Mouse (Mus musculus): Measurements from ENCODE around the gene Fbxw2.
"Not testable (repeated sequence)": the region's sequence is repeated elsewhere in the genome, so short reads cannot be mapped to it uniquely, and the experiment has no call there.

Gene Fbxw2

DNA sequence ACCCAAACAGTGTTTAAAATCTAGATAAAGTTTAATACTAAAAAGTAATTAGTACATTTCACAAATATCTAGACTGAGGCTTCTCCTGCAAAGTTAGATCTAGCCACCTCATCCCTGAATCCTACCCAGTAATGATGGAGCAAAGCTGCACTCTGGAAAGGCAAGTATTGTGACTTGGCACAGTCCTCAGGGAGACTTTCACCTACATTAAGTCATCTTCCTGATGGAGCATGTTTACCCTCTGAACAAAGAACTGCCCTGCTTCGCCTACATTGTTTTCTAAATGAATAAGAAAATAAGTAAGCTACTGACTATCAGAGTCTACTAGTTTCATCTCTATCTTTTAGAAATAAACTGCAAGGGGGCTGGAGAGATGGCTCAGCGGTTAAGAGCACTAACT lies 7.6 kb downstream of the Fbxw2 start:
- in situ Hi-C loops (cut with MboI; ENCODE audit: unreplicated experiment in 2 of 2): no loop called here

GRCm38 (mm10) chr2:34815893-34816292 lies 10.2 kb downstream of the Fbxw2 start:
- in situ Hi-C loops (cut with MboI; ENCODE audit: unreplicated experiment in 2 of 2): not testable (repeated sequence)

DNA sequence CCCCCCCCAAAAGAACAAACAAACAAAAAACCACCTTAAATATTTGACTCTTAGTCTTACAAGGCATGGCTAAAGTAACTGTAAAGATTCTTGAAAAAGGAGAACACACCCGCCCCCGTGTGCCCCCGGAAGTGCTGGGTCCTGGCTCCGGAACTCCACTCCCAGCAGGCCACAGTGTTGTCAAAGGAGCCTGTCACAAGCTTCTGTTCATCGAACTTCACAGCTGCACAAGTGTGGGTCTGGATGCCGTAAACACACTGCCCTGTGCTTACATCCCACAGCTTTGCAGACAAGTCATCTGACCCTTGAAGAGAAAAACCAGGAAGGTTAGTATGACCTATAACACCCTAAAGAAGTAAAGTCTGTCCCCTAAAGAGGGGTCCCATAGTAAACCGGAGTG lies 13.4 kb downstream of the Fbxw2 start:
- in situ Hi-C loops (cut with MboI; ENCODE audit: unreplicated experiment in 2 of 2): no loop called here

DNA sequence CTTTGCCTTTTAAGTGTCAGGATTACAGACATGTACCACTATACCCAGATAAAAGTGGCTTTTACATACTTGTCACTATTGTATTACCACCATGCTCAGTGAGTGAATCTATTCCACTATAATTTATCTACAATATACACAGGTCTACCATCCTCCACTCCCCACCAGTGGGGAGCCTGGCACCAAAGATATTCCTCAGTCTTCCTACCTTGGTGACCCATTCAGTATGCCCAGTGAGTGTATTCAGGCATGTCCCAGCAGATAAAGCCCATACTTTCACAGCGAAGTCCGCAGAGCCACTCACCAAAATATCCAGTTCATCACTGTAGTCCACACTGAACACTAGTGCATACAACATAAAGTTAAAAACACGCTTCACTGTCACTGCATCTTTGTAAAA lies 15.3 kb downstream of the Fbxw2 start:
- in situ Hi-C loops (cut with MboI; ENCODE audit: unreplicated experiment in 2 of 2): no loop called here

DNA sequence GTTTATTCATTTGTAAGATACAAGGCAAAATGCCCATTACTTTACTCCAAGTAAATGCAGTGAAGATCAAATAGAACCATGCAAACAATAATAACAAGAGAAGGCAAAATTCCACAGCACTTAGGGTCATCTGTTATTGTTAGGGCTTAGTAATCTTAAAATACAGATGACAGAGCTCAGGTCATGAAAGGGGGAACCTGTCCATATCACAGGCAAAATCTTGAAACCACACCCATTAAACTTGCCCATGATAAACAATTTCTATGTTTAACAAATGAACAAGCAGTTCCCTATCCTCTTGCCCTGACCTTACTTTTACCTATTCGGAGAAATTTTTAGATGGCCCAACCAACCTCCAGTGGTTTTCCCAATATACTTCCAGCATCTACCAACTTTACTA lies 16.5 kb downstream of the Fbxw2 start:
- in situ Hi-C loops (cut with MboI; ENCODE audit: unreplicated experiment in 2 of 2): no loop called here

GRCm38 (mm10) chr2:34808057-34808456 lies 18.1 kb downstream of the Fbxw2 start:
- in situ Hi-C loops (cut with MboI; ENCODE audit: unreplicated experiment in 2 of 2): no loop called here

DNA sequence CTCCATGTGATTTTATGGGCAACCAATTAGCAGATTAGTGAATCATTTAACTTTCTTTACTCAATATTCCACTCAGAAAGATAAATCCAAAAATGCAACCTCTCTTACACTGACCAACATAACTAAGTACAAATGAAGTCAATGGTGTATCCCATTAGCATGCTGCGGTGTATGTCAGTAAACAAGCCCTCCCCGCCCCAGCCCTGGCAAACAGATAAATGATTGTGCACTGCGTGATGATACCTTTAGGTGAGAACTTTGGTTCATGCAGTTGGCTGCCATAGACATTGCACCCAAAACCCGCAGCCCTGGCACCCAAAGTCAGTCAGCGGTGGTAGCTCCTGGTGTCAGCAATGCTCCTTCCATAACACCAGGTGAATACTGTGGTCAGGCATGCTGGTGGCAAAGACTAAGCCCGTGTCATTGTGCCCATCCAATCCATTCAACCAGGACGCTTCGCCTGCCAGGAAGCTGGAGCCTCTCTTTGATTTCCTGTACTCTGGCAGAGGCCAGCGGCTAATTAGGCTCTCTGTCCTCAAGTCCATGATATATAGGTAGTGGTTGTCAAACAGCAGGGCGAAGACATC lies 20.7 kb downstream of the Fbxw2 start:
- in situ Hi-C loops (cut with MboI; ENCODE audit: unreplicated experiment in 2 of 2): no loop called here

- in situ Hi-C loops (cut with MboI; ENCODE audit: unreplicated experiment in 2 of 2): no loop called here
These were observed 21.3 kb downstream of the Fbxw2 start for GRCm38 (mm10) chr2:34804815-34805214.

DNA sequence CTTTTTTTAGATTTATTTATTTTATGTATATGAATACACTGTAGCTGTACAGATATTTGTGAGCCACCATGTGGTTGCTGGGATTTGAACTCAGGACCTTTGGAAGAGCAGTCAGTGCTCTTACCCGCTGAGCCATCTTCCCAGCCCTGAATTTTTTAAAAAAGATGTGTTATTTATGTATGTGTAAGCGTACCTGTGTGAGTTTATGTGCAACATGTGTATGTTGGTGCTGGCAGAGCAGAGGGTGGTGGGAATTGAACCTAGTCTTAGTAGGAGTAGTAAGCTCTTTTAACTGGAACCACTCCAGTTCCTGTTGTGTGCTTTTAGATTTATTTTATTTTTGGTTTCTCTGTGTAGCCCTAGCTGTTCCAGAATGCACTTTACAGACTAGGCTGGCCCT lies 21.9 kb downstream of the Fbxw2 start:
- in situ Hi-C loops (cut with MboI; ENCODE audit: unreplicated experiment in 2 of 2): no loop called here

GRCm38 (mm10) chr2:34803746-34804145 lies 22.4 kb downstream of the Fbxw2 start:
- in situ Hi-C loops (cut with MboI; ENCODE audit: unreplicated experiment in 2 of 2): no loop called here

- in situ Hi-C loops (cut with MboI; ENCODE audit: unreplicated experiment in 2 of 2): not testable (repeated sequence)
These were observed 23.4 kb downstream of the Fbxw2 start for GRCm38 (mm10) chr2:34802565-34803245.

GRCm38 (mm10) chr2:34801516-34802482 lies 24.3 kb downstream of the Fbxw2 start:
- in situ Hi-C loops (cut with MboI; ENCODE audit: unreplicated experiment in 2 of 2): no loop called here

- in situ Hi-C loops (cut with MboI; ENCODE audit: unreplicated experiment in 2 of 2): no loop called here
These were observed 25.7 kb downstream of the Fbxw2 start for GRCm38 (mm10) chr2:34800371-34800770.

DNA sequence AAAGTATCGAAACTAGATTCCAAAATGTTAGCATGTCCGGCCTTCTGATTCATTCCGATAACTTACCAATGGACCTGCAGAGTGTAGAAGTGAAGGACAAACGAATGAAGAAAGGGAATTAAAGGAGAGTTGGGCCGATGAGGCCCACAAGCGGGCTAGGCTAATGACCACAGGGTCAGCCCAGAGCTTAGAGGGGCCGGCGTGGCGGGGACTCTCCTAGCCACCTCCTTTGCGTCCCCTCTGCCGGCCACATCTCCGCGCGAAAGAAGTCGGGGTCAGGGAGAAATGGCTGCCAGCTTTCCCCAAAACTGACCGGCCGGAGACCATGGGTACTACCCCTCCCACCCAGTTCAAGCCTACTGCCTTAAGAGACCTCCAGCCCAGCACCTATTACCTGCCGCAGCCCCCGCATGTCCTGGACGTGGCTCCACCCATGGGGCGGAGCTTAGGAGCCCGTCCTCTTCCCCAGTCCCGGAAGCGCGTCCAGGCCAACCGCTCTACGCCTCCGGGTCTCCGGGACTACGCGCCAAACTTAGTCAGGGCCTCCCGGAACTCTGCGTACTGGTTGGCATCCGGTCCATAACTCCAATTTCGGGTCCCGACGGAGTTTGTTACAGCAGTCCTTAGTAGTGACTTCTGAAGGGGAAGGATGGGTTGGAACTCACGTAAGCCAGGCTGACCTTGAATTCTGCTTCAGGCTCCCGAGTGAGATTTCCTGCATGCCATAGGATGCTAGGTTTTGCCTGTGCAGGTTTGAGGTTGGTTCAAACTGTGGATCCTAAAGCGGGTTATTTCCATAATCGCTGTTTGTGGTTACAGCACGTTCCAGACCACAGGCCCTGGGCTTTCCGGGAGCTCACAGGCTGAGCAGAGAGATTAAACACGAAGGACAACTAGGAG lies 26.5 kb downstream of the Fbxw2 start, which contains the start of gene Rabepk:
Gene Rabepk, minus strand, starts transcription at position 556 of the 900 bp plus-strand sequence.
- in situ Hi-C loops (cut with MboI; ENCODE audit: unreplicated experiment in 2 of 2): loop anchor here in 1 of 2 experiments (10.0 kb wide), 1 partner anchor 325 kb away; no protein-coding TSS in a partner anchor

DNA sequence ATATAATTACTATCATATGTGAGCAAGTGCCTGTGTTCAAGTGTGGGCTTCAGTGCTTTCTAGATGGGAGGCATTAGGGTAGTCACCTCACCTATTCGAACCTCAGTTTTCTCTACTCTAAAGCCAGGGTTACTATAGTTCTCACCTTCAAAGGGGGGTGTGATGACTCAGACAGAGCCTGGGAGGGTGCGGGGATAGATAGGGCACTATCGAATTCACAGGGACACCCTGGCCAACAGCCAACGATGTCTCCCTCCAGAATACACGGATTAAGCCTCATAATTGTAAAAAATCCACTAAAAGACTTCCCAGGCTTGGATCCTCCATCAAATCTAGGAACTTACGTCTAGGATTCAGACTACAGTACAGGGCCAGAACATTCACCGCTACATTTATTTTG lies 30.7 kb downstream of the Fbxw2 start:
- in situ Hi-C loops (cut with MboI; ENCODE audit: unreplicated experiment in 2 of 2): loop anchor here in 1 of 2 experiments (10.0 kb wide), 1 partner anchor 329 kb away; no protein-coding TSS in a partner anchor

DNA sequence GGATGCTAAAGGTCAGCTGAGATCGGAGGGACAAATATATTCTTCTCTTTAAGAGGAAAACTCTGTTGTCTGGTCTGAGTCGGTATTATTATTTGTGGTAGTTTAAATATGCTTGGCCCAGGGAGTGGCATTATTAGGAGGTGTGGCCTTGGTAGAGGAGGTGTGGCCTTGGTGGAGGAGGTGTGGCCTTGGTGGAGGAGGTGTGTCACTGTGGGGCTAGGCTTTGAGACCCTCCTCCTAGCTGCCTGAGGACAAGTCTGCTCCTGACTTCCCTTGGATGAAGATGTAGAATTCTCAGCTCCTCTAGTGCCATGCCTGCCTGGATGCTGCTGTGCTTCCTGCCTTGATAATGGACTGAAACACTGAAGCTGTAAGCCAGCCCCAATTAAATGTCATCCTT lies 31.6 kb downstream of the Fbxw2 start:
- in situ Hi-C loops (cut with MboI; ENCODE audit: unreplicated experiment in 2 of 2): loop anchor here in 1 of 2 experiments (10.0 kb wide), 1 partner anchor 330 kb away; no protein-coding TSS in a partner anchor

GRCm38 (mm10) chr2:34792543-34792942 lies 33.6 kb downstream of the Fbxw2 start:
- in situ Hi-C loops (cut with MboI; ENCODE audit: unreplicated experiment in 2 of 2): loop anchor here in 1 of 2 experiments (10.0 kb wide), 1 partner anchor 332 kb away; no protein-coding TSS in a partner anchor

DNA sequence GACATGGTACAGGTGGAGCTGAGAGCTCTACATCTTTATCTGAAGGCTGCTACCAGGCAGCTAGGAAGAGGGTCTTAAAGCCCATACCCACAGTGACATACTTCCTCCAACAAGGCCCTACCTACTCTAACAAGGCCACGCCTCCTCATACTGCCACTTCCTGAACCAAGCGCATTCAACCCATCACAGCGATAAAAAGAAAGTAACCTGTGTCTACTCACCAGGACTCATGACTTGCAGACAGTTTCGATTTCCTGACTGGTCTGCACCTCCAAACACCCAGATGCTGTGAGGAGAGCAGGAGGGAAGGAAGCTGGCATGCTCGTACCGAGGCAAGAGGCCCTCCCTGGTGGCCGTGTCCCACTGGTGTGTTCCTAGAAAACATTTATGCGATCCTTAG lies 35.8 kb downstream of the Fbxw2 start:
- in situ Hi-C loops (cut with MboI; ENCODE audit: unreplicated experiment in 2 of 2): loop anchor here in 1 of 2 experiments (10.0 kb wide), 1 partner anchor 335 kb away; no protein-coding TSS in a partner anchor

GRCm38 (mm10) chr2:34784085-34784484 lies 42.0 kb downstream of the Fbxw2 start:
- in situ Hi-C loops (cut with MboI; ENCODE audit: unreplicated experiment in 2 of 2): loop anchor here (5.0 to 10.0 kb wide), 2 partner anchors 121 to 323 kb away; partner anchors contain the start of gene Cntrl (in 1 of the 2)
